Mouse (Mus musculus): ENCODE results near the gene Gpt2. TPM values are rescaled to one million over a fixed set of nuclear protein-coding genes. Genes with fewer than 3 reads are reported as not detected.
A peak's percentile ranks its signal among the peaks of the same experiment; 100 is the strongest.

The Gpt2 gene
- 25.8 and 25.9 TPM in 2 replicates for polyA plus RNA-seq (2015; fragmentation: Nextera tagmentation; extraction: Ambion mirVana)

GRCm38 (mm10) chr8:85492125-85492875 is at the start of gene Gpt2:
Gpt2 (plus strand) TSS chr8:85492576.
- ATAC-seq (ENCODE audit: insufficient read depth, low FRiP score, low read depth) = peak; percentile 97

GRCm38 (mm10) chr8:85444092-85444491 is 48.3 kb upstream of the Gpt2 start:
- Histone ChIP-seq H3K9ac (no peak overlapping the region), H3K4me2 (no peak overlapping the region), H3K4me3 (replicated peaks) (no peak overlapping the region), H3K36me3 (no peaks in the 10 kb centered on the region), H3K9me3 (no peaks in the 10 kb centered on the region), H3K4me1 (no peaks in the 10 kb centered on the region), H3K27me3 (replicated peaks) (no peaks in the 10 kb centered on the region), H3K27ac (no peak overlapping the region)
- ATAC-seq (ENCODE audit: insufficient read depth, low FRiP score, low read depth) = no peak

More at GRCm38 (mm10) chr8:85492125-85492875, at the start of gene Gpt2:
- Histone ChIP-seq H3K27ac (peak within 1 kb of the TSS; percentile 68; the same call in 1 of the 2 replicates), H3K4me1 (0 out of 2 replicates have a peak, but pooled peaks cover 3% of the 10 kb centered on the region), H3K4me2 (peak within 1 kb of the TSS; percentile 99), H3K27me3 (replicated peaks) (no peaks in the 10 kb centered on the region), H3K9me3 (no peaks in the 10 kb centered on the region), H3K36me3 (no peaks in the 10 kb centered on the region), H3K9ac (peak within 1 kb of the TSS; percentile 68), H3K4me3 (replicated peaks) (peak within 1 kb of the TSS; percentile 91)
- WGBS = under 1% methylated on average over 41 of the region's 41 CpGs

- Histone ChIP-seq H3K27me3 (replicated peaks) (no peaks in the 10 kb centered on the region), H3K36me3 (no peaks in the 10 kb centered on the region), H3K9ac (no peak overlapping the region), H3K9me3 (no peaks in the 10 kb centered on the region), H3K4me3 (replicated peaks) (no peak overlapping the region), H3K4me1 (no peaks in the 10 kb centered on the region), H3K27ac (no peak overlapping the region), H3K4me2 (no peak overlapping the region)
- no peak for ATAC-seq (ENCODE audit: insufficient read depth, low FRiP score, low read depth)
- WGBS = 76% methylated on average over 15 of the region's 15 CpGs
Observed at GRCm38 (mm10) chr8:85445936-85446685, 46.3 kb upstream of the Gpt2 start.

GRCm38 (mm10) chr8:85450335-85450734 is 42.0 kb upstream of the Gpt2 start:
- H3K4me2 ChIP-seq = no peak overlapping the region
- no peaks in the 10 kb centered on the region for H3K9me3 ChIP-seq
- H3K27ac ChIP-seq = no peak overlapping the region
- H3K4me1 ChIP-seq = no peaks in the 10 kb centered on the region
- ATAC-seq (ENCODE audit: insufficient read depth, low FRiP score, low read depth) = no peak
- no peaks in the 10 kb centered on the region for H3K36me3 ChIP-seq
- H3K4me3 ChIP-seq (replicated peaks) = no peak overlapping the region
- 64% methylated on average over 3 of the region's 3 CpGs for WGBS
- no peak overlapping the region for H3K9ac ChIP-seq
- no peaks in the 10 kb centered on the region for H3K27me3 ChIP-seq (replicated peaks)

- WGBS = 19% methylated on average over 12 of the region's 14 CpGs
Observed at GRCm38 (mm10) chr8:85452328-85452727, 40.0 kb upstream of the Gpt2 start.

GRCm38 (mm10) chr8:85453256-85453655 is 39.1 kb upstream of the Gpt2 start:
- no peaks in the 10 kb centered on the region for H3K9me3 ChIP-seq
- no peaks in the 10 kb centered on the region for H3K36me3 ChIP-seq
- no peak overlapping the region for H3K9ac ChIP-seq
- H3K27me3 ChIP-seq (replicated peaks) = no peaks in the 10 kb centered on the region
- ATAC-seq (ENCODE audit: insufficient read depth, low FRiP score, low read depth) = no peak
- no peak overlapping the region for H3K27ac ChIP-seq
- no peak overlapping the region for H3K4me2 ChIP-seq
- H3K4me1 ChIP-seq = no peaks in the 10 kb centered on the region
- H3K4me3 ChIP-seq (replicated peaks) = no peak overlapping the region
- 84% methylated on average over 2 of the region's 2 CpGs for WGBS

More at GRCm38 (mm10) chr8:85452328-85452727, 40.0 kb upstream of the Gpt2 start:
- Histone ChIP-seq H3K27me3 (replicated peaks) (no peaks in the 10 kb centered on the region), H3K9ac (no peak overlapping the region), H3K27ac (no peak overlapping the region), H3K4me2 (peak overlapping the region; percentile 40), H3K36me3 (no peaks in the 10 kb centered on the region), H3K9me3 (no peaks in the 10 kb centered on the region), H3K4me1 (no peaks in the 10 kb centered on the region), H3K4me3 (replicated peaks) (no peak overlapping the region)
- ATAC-seq (ENCODE audit: insufficient read depth, low FRiP score, low read depth) = peak; percentile 60; the same call in 1 of the 2 replicates

- Histone ChIP-seq H3K9ac (no peak overlapping the region), H3K4me1 (no peaks in the 10 kb centered on the region), H3K9me3 (no peaks in the 10 kb centered on the region), H3K36me3 (no peaks in the 10 kb centered on the region), H3K4me2 (no peak overlapping the region), H3K4me3 (replicated peaks) (no peak overlapping the region), H3K27me3 (replicated peaks) (no peaks in the 10 kb centered on the region), H3K27ac (no peak overlapping the region)
- no peak for ATAC-seq (ENCODE audit: insufficient read depth, low FRiP score, low read depth)
- WGBS = 54% methylated on average over 8 of the region's 8 CpGs
Observed at GRCm38 (mm10) chr8:85454750-85455149, 37.6 kb upstream of the Gpt2 start.

GRCm38 (mm10) chr8:85456536-85456935 is 35.8 kb upstream of the Gpt2 start:
- no peak overlapping the region for H3K27ac ChIP-seq
- no peaks in the 10 kb centered on the region for H3K4me1 ChIP-seq
- H3K36me3 ChIP-seq = no peaks in the 10 kb centered on the region
- no peaks in the 10 kb centered on the region for H3K9me3 ChIP-seq
- no peak for ATAC-seq (ENCODE audit: insufficient read depth, low FRiP score, low read depth)
- no peak overlapping the region for H3K4me3 ChIP-seq (replicated peaks)
- 8% methylated on average over 14 of the region's 14 CpGs for WGBS
- H3K9ac ChIP-seq = no peak overlapping the region
- no peaks in the 10 kb centered on the region for H3K27me3 ChIP-seq (replicated peaks)
- no peak overlapping the region for H3K4me2 ChIP-seq

GRCm38 (mm10) chr8:85459582-85459981 is 32.8 kb upstream of the Gpt2 start:
- no peak for ATAC-seq (ENCODE audit: insufficient read depth, low FRiP score, low read depth)
- WGBS = 57% methylated on average over 3 of the region's 3 CpGs

GRCm38 (mm10) chr8:85460804-85461203 is 31.6 kb upstream of the Gpt2 start:
- Histone ChIP-seq H3K4me1 (no peaks in the 10 kb centered on the region), H3K9ac (no peak overlapping the region), H3K36me3 (no peaks in the 10 kb centered on the region), H3K27ac (no peak overlapping the region), H3K4me3 (replicated peaks) (no peak overlapping the region), H3K4me2 (no peak overlapping the region), H3K27me3 (replicated peaks) (no peaks in the 10 kb centered on the region), H3K9me3 (no peaks in the 10 kb centered on the region)
- 42% methylated on average over 5 of the region's 5 CpGs for WGBS
- no peak for ATAC-seq (ENCODE audit: insufficient read depth, low FRiP score, low read depth)

More at GRCm38 (mm10) chr8:85459582-85459981, 32.8 kb upstream of the Gpt2 start:
- Histone ChIP-seq H3K9me3 (no peaks in the 10 kb centered on the region), H3K4me2 (no peak overlapping the region), H3K4me1 (no peaks in the 10 kb centered on the region), H3K27me3 (replicated peaks) (no peaks in the 10 kb centered on the region), H3K9ac (no peak overlapping the region), H3K27ac (no peak overlapping the region), H3K36me3 (no peaks in the 10 kb centered on the region), H3K4me3 (replicated peaks) (no peak overlapping the region)

GRCm38 (mm10) chr8:85461377-85461776 is 31.0 kb upstream of the Gpt2 start:
- Histone ChIP-seq H3K4me2 (no peak overlapping the region), H3K27me3 (replicated peaks) (no peaks in the 10 kb centered on the region), H3K4me1 (no peaks in the 10 kb centered on the region), H3K27ac (no peak overlapping the region), H3K9ac (no peak overlapping the region), H3K36me3 (no peaks in the 10 kb centered on the region), H3K9me3 (no peaks in the 10 kb centered on the region), H3K4me3 (replicated peaks) (no peak overlapping the region)
- ATAC-seq (ENCODE audit: insufficient read depth, low FRiP score, low read depth) = no peak
- 78% methylated on average over 3 of the region's 3 CpGs for WGBS

GRCm38 (mm10) chr8:85462441-85462840 is 29.9 kb upstream of the Gpt2 start:
- Histone ChIP-seq H3K9ac (no peak overlapping the region), H3K27ac (no peak overlapping the region), H3K4me1 (no peaks in the 10 kb centered on the region), H3K4me3 (replicated peaks) (no peak overlapping the region), H3K27me3 (replicated peaks) (no peaks in the 10 kb centered on the region), H3K9me3 (no peaks in the 10 kb centered on the region), H3K36me3 (no peaks in the 10 kb centered on the region), H3K4me2 (no peak overlapping the region)
- ATAC-seq (ENCODE audit: insufficient read depth, low FRiP score, low read depth) = no peak
- 70% methylated on average over 1 of the region's 1 CpGs for WGBS
